Mouse (Mus musculus) left cerebral cortex, postnatal 14 days (tissue): ENCODE data around the gene Ctf1. TPM values are rescaled to one million over a fixed set of nuclear protein-coding genes. Genes with fewer than 3 reads are reported as not detected.
A peak's percentile ranks its signal among the peaks of the same experiment; 100 is the strongest.
"Not testable (repeated sequence)": the region's sequence is repeated elsewhere in the genome, so short reads cannot be mapped to it uniquely, and the experiment has no call there.

Experiments
- DNase-seq, 2 experiments: peaks; one replicate each; pipeline ENCODE4 v3.0.0; 2021 to 2022; ENCODE audit warnings: low spot score in 2 of 2, mixed read lengths in 1 of 2
- intact Hi-C: fragments of 180-260 bp; cut with DNase I; formaldehyde crosslinking; loops from one replicate; pipeline ENCODE4 v1.15.1; 2025
- total RNA-seq, 2 experiments: library from RNA; stranded (reverse); gene quantifications; 2 replicates each; pipeline ENCODE4 v1.2.3; 2021

Ctf1 gene
- total RNA-seq, 2 experiments from 2014 or later = 2.3 to 2.7 TPM

DNA sequence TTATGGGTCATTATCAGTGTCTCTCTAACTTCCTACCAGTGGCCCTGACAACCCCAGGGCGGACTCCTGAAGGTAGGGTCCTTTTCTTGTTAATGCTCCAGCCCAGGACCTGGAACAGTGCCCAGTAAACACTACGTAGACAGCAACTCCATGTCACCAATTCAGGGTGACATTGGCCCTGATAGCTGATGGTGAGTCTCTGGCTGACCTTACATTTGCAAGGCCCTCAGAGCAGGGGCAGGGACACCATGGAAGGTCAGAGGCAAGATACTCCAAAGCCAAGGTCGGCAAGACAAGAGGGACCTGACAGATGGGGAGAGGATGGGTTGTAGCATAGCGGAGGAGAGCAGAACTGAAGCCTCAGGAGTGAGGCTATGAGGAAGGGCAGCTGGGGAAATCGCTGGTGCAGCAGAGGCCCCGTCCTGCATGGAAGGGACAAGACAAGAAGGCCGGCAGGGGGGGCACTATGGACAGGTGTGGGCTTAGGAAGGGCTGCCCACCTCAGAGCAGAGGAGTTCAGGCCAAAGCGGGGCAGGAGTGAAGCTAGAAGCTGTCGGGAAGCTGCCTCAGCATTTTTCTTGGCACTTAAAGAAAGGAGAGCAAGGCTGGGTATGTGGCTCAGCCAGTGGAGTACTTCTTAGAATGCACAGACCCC lies 22.8 kb upstream of the Ctf1 start:
- intact Hi-C loops = no loop called here

DNA sequence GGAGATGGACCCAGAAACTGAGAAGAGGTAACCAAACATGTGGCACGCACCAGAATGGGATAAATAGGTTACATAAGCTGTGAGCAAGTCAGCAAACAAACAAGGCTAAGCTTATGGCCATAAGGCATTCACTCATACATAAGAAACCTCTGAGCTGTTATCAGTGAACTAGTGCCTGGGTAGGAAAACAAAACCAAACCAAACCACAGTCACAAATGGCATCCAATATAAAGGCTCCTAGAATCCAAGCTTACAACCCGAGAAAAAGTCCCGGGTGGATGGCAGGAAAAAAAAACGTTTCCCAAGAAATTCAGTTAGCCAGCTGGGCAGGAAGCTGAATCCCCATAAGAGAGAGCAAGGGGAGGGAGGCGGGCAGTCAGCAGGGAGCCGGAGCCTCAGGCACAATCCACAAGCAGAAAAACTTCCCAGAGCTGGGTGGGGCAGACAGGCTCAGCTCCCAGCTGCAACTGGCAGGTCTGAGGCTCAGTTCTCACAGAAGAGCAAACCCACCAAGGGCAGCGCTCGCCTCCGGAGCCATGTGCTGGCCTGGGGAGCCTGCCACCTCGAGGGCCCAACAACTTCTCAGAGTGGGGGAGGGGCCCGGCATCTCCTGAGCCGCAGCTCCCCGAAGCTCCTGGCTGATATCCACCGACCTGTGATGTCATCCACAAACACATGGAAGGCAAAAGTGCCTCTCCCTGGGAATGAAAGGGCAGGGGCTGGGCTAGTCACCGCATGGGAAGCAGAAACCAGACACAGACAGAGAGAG lies 21.1 kb upstream of the Ctf1 start:
- intact Hi-C loops = no loop called here
- DNase-seq = peak; percentile 48 to 62

More for the DNA sequence above, 22.8 kb upstream of the Ctf1 start:
- DNase-seq = no peak

DNA sequence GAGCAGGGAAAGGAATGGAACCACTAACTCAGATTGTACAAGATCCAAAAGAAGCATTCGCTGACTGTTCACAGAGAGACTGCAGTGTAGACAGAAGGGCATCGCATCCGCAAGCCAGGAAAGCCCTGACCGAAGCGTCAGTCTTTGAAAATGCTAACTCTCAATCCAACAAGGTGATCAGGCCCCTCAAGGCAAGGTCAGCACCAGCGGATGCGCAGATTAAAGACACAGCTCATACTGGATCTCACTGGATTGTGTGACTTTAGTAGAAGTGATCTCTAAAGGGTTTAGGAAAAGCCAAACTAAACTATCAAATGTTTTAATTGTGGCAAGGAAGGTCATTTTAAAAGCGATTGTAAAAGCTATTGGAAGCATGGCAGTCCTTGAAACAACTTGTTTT lies 19.2 kb upstream of the Ctf1 start:
- DNase-seq = no peak
- intact Hi-C loops = no loop called here

DNA sequence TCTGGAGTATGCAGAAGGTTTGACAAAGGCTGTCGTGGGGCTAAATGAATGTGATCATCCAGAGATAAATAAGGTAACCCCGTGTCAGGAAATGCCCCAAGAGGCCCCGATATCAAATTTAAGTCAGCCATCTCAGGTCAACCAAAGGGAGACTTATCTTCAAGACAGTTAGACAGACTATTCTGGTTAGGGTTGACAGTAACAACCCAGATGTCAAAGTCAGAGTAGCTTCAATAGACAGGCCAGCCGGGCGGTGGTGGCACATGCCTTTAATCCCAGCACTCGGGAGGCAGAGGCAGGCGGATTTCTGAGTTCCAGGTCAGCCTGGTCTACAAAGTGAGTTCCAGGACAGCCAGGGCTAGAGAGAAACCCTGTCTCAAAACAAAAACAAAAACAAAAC lies 18.8 kb upstream of the Ctf1 start:
- DNase-seq, intact Hi-C loops: not testable (repeated sequence)

DNA sequence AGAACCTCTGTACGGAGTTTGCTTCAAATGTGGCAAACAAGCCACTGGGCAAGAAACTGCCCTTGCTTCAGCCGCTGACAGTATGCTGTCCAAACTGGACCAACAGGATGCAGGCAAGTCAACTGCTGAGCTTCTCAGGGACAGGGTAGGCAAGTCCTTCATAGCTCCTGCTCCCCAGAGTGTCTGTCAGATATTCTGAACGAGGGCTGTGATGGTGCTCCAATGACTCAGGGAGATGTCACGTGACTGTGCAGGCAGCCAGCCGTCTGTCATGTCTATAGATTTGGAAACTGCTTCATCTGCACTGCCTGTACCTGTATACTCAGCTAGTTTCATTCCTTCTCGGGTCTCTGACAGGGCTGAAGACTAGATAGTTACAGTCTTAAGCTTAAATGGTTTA lies 13.6 kb upstream of the Ctf1 start:
- intact Hi-C loops = no loop called here
- DNase-seq = peak in 1 of 2 experiments; percentile 59

DNA sequence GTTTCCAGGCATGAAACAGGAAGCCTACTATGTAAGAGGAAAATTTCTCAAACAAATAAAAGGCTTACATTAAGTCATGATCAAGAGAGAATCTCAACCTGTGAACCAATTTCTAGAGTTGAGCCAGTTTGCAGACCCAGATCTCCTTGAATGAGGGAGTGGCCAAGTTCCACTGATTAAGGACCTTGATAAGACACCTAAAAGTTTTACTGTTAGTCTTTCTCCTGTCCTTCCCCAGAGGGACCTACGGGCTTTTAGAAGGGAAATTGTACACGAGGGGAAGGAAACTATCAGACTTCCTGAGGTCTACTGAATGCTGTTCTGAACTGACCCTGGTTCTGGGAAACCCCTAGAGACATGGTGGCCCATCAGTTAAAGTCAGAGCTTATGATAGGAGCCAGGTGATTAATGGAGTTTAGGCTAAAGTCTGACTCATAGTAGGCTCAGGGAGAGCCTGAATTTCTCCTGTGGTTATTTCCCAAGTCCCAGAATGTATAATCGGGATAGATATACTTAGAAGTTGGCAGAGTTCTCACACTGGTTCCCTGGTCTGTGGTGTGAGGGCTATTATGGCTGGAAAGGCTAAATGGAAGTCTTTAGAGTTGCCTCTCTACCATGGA lies 11.7 kb upstream of the Ctf1 start:
- intact Hi-C loops = no loop called here
- no peak for DNase-seq

DNA sequence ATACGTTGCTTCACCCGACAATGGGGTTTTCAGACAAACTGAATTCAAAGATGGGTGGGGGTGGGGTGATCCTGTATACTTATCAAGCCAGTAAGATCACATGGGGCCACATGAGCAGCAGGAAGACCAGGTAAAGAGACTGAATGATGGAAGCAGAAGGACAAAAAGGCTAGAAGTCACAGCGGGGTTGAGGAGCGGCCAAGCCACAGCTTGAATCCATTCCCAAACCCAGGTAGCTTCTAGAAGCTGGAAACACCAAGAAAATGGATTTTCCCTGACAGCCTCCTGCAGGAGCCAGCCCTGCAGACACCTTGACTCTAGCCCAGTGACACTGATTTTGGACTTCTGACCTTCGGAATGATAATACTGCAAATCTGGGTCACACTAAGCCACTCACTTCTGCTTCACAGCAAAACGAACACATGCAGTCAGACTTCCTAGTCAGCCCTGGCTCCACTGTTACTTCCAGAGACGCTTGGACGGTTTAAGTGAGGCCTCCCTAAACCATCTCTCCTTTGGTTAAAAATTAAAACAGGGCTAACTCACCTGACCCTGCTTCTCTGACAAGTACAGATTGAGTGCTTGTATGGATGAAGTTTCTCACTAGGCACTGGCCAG lies 8.9 kb upstream of the Ctf1 start:
- intact Hi-C loops = no loop called here
- DNase-seq = no peak

DNA sequence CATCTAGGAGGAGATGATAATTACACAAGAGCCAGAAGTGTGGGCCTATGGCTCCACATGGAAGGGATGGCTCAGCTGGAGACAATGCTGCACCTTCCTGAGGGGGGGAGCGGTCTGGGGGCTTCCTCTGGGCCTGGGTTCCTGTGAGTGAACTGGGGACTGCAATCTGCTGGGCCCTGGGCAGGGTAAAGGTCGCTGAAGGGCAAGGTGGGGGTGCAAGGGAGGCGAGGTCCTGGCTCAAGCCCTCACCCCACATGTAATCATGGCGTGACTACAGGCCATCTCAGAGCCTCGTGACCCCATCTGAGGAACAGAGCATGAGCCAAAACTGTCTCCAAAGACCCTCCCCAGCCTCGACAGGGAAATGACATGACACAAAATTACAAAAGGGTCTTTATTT lies 7.9 kb upstream of the Ctf1 start:
- intact Hi-C loops = no loop called here
- DNase-seq = no peak

DNA sequence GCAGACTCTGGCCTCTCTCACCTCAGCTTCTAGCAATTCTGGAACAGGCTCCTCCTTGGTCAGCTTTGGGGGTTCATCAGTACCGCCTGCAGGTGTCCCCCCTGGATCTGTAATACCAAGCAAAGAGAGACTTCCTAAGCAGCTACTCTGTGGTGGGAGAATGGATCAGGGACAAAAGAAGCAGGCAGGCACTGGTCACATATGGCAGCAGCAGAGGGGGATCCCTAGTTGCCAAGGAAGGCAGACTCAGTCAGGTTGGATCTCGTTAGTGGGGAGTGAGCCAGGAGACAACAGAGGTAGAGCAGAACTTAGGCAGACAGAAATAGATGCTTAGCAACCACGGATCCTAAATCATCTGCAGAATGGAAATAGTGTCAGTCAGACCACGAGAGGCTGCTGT lies 6.8 kb upstream of the Ctf1 start:
- DNase-seq = peak in 1 of 2 experiments; percentile 67
- intact Hi-C loops = no loop called here

DNA sequence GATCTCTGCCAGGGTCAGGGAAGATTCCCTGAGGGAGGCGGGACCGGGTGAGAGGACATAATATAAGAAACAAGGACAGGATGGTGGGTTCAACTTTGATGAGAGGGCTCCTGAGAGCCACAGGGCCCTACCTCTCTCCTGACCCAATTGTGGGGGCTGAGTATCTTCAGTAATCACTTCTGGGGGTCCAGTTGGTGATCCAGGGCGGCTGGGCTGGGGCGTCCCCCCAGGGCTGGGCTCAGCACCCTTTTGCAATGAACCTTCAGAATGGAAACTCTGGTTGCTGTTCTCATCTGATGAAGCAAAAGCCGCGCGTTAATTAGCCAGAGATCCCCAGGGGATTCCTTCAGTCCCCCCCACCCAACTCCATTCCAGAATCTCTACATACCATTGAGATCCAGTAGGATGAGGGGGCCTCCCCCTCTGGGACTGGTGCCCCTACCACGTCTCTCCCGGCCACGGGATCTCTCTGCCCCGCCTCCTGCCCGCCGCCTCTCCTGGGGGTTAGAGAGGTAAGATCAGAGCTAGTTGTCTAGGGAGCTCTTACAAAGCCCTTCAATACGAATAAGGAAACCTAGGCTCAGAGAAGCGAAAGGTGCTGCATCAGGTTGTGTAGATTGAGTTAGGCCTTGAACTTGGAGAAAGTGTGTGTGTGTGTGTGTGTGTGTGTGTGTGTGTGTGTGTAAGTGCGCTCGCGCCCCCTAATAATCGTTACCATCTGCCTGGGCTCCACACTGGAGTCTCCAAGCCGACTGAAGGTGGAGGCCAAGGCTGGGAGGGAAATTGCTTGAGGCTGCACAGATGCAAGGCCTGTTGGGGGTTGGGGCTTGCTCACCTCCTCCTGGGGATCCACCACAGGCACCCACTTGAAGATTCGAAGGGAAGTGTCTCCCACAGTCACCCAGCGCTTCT lies 5.2 kb upstream of the Ctf1 start:
- intact Hi-C loops = no loop called here

DNA sequence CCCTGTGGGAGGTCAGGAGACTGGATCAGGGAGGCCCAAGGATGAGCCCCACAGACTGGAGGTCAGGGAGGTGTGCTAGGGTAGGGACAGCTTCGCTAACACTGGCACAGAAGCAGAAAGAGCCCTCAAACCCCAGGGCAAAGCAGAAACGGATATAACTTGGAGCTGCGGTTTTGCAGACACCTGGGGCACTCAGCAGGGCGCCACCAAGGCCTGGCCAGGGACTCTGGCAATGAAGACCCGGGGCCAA lies 4.7 kb upstream of the Ctf1 start:
- no peak for DNase-seq
- intact Hi-C loops = loop anchor here (2.0 kb wide), 1 partner anchor 33 kb away; no protein-coding TSS in a partner anchor

More for the DNA sequence above, 5.2 kb upstream of the Ctf1 start:
- DNase-seq = no peak

DNA sequence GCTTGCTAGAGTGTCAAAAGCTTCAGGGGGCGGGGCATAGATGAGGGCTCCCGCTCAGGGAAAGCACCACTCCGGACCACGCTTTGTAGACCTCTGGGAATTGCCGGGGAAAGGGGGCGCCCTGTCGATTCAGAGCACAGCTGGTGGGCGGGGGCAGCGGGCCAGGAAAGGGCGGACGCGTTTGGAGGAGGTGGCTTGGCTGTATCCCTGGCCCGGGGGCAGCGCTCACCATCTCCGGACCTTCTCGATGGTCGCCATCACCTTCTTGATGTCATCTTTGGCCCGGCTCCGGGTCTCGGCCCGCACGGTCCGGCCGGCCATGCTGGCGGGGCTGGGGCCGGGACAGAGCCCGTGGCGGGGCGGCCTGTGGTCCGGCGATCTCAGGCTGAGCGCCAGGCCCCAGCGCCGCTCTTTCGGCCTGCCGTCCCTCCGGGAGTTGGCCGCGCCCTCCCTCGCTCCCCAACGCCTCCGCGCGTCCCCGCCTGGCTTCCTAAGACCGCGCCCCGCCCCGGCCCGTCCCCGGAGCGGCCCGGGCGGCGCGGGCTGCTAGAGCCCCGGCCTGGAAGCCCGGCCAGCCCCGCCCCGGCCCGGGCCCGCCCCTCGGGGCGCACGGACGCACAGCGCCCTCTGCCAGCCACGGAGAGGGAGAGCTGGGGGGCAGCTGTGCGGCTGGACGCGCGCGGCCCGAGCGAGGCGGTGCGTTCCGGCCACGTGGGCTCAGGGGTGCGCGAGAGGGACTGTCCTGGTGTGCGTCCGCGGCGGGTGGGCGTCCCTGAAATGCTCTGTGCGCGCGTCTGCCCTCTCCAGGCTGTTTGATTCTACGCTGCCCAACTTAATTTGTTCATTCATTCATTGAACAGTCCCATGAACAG lies 4.1 kb upstream of the Ctf1 start, which contains the start of gene Bcl7c:
TSS of gene Bcl7c (minus strand) at position 727 of the 872 bp plus-strand sequence.
- intact Hi-C loops = loop anchor here (2.0 kb wide), 1 partner anchor 34 kb away; no protein-coding TSS in a partner anchor
- peak; percentile 84 to 93 for DNase-seq

DNA sequence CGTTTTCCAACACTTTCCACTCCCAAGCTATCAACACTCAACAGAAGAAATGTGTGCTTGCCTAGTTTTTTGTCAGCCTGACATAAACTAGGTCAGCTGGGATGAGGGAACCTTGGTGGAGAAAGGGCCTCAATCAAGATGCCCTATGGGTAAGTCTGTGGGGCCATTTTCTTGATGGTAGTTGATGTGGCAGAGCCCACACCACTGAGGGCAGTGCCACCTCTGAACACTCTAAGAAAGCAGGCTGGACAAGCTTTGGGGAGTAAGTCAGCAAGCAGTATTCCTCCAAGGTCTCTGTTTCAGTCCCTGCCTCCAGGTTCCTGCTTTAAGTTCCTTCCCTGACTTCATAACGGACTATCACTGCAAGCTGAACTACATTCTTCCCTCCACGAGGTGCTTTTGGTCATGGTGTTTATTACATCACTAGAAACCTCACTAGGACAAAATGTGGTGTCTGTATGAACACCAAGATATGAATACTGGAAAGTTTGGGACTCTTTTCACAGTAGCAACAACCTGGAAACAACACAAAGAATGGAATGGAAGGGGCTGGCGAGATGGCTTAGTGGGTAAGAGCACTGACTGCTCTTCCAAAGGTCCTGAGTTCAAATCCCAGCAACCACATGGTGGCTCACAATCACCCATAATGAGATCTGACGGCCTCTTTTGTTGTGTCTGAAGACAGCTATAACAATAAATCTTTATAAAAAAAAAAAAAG lies 3.1 kb upstream of the Ctf1 start:
- intact Hi-C loops = loop anchor here (2.0 kb wide), 1 partner anchor 35 kb away; no protein-coding TSS in a partner anchor
- no peak for DNase-seq

DNA sequence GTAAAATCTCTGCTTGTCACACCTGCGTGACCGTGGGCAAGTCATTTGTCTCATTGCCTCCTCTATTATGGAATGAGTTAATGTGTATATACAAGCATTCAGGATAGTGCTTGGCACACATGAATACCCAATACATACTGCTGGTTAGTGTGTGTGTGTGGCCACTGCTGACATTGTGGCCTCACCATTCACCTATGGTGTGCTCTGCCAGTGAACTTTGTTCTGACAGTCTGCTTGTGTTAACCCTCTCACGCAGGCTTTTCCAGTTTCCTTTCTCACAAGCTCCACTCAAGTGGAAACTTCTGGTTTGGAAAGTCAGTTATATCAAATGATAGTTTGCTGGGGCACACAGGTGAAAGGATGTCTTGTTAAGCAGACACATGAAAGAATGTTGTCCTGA lies 1.5 kb upstream of the Ctf1 start:
- no peak for DNase-seq
- intact Hi-C loops = no loop called here

DNA sequence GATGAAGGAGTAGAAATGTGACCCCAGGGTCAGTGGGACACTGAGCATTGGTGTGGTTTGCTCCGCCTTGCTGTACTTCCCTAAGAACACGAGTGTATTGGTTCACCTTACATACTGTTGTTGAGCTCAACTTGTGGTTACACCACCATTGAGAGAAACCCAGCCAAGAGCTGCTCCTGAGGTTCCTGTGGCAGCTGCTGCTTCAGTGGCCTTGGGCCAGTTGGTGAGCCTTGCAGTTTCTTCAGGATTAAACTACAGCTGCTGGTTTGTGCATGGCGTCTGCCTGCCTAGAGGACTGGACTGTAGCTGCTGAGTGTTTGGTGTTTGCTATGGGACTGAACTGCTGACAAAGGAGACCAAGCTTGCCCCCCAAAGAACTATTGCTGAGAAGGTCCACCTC lies 1.1 kb upstream of the Ctf1 start:
- DNase-seq = no peak
- intact Hi-C loops = no loop called here

DNA sequence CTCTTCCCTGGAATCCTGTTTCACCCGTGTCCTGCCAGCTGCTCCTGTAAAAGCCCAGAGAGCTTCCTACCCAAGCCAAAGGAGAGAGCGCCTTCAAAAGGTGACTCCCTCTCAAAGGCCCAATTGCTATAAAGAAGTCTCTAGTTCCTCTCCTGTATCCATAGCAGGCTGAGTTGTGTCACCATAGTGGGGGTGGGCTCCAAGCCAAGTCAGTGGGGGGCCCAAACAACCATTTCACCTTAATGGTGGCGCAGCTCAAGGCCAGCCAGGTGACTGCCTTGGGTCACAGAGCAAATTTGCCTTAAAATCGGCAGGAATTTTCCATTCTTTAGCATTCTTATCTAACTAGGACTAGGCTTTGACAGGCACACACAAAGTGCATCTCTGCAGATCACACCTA lies 2.3 kb downstream of the Ctf1 start:
- intact Hi-C loops = no loop called here
- no peak for DNase-seq

DNA sequence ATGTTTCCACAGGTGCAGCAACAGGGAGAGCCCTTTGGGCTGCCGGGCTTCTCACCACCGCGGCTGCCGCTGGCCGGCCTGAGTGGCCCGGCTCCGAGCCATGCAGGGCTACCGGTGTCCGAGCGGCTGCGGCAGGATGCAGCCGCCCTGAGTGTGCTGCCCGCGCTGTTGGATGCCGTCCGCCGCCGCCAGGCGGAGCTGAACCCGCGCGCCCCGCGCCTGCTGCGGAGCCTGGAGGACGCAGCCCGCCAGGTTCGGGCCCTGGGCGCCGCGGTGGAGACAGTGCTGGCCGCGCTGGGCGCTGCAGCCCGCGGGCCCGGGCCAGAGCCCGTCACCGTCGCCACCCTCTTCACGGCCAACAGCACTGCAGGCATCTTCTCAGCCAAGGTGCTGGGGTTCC lies 4.5 kb downstream of the Ctf1 start:
- intact Hi-C loops = no loop called here
- peak in 1 of 2 experiments; percentile 55 for DNase-seq

DNA sequence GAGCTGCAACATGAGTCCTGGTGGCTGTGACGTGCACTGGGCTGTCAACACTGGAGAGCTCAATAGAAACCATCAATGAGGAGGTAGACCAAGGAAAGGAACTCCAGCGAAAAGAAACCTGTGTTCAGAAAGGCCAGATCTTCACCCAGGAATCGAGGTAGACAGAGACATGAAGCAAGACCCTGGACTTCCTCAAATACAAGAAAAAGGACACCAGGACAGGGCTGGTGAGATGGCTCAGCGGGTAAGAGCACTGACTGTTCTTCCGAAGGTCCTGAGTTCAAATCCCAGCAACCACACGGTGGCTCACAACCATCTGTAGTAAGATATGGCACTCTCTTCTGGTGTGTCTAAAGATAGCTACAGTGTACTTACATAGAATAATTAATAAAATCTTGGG lies 5.8 kb downstream of the Ctf1 start:
- intact Hi-C loops = no loop called here
- DNase-seq = no peak
